Mouse (Mus musculus) midbrain, embryonic 13.5 days (tissue): ENCODE data around the gene Edc4. TPM values are rescaled to one million over a fixed set of nuclear protein-coding genes. Genes with fewer than 3 reads are reported as not detected.
A peak's percentile ranks its signal among the peaks of the same experiment; 100 is the strongest.

Experiments
- ATAC-seq: fragments of 200-750 bp; cut with Nextera tagmentation; 2 replicates; pipeline ENCODE4 v1.8.0; 2017; ENCODE audit warnings: mild to moderate bottlenecking, moderate TSS enrichment, moderate library complexity
- H3K27ac ChIP-seq: fragments of 300-500 bp; sonication (generic); 2 replicates; pipeline ENCODE4 v1.5.1; 2015; ENCODE audit warnings: inconsistent platforms, mild to moderate bottlenecking, moderate library complexity
- H3K27me3 ChIP-seq: fragments of 300-500 bp; sonication (generic); 2 replicates; pipeline ENCODE4 v1.6.1; 2015; ENCODE audit warnings: mild to moderate bottlenecking, inconsistent platforms
- H3K36me3 ChIP-seq: fragments of 300-500 bp; sonication (generic); 2 replicates; pipeline ENCODE4 v1.6.1; 2015; ENCODE audit warnings: mild to moderate bottlenecking, inconsistent platforms
- H3K4me1 ChIP-seq: fragments of 300-500 bp; sonication (generic); replicated peaks from 2 replicates; pipeline ENCODE4 v1.6.1; 2015; ENCODE audit warnings: inconsistent platforms
- H3K4me2 ChIP-seq: fragments of 300-500 bp; sonication (generic); replicated peaks from 2 replicates; pipeline ENCODE4 v1.6.1; 2015; ENCODE audit warnings: moderate library complexity, mild to moderate bottlenecking, inconsistent platforms
- H3K4me3 ChIP-seq: fragments of 300-500 bp; sonication (generic); replicated peaks from 2 replicates; pipeline ENCODE4 v1.5.1; 2015; ENCODE audit warnings: mild to moderate bottlenecking, inconsistent platforms
- H3K9ac ChIP-seq: fragments of 300-500 bp; sonication (generic); replicated peaks from 2 replicates; pipeline ENCODE4 v1.6.1; 2015; ENCODE audit warnings: mild to moderate bottlenecking, inconsistent platforms
- H3K9me3 ChIP-seq: fragments of 300-500 bp; sonication (generic); 2 replicates; pipeline ENCODE4 v1.6.1; 2016; ENCODE audit warnings: mild to moderate bottlenecking, inconsistent platforms
- WGBS: fragments of 180-500 bp; shearing (Covaris S2); methylation state at CpG from one replicate; pipeline ENCODE4 v1.1.7; 2015; 5-methylcytosine and 5-hydroxymethylcytosine counted together
- polyA plus RNA-seq: library from polyadenylated mRNA; unstranded; fragments of >200 nt; fragmentation: Nextera tagmentation; extraction: Ambion mirVana; gene quantifications from 2 replicates; pipeline ENCODE4 v1.2.1, GENCODE M21; 2015

The Edc4 gene
- polyA plus RNA-seq, 1 experiment from 2014 or later: 56.6 TPM

DNA sequence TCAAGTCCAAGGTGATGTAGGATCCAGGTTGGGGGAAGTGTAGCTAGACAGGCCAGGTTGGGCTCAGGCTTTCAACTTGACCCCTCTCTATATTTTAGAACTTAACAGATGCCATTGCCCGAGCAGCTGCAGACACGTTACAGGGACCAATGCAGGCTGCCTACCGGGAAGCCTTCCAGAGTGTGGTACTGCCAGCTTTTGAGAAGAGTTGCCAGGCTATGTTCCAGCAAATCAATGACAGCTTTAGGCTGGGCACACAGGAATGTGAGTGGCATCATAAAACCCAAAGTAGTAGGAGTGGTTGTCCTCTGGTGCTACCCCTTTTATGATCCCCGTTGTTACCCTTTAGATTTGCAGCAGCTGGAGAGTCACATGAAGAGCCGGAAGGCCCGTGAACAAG is 10.2 kb downstream of the Edc4 start:
- no peak overlapping the region for H3K4me2 ChIP-seq
- peaks cover 9% of the 10 kb centered on the region for H3K4me1 ChIP-seq
- H3K4me3 ChIP-seq: no peak overlapping the region
- 95% methylated on average over 6 of the region's 6 CpGs for WGBS
- H3K9me3 ChIP-seq: no peaks in the 10 kb centered on the region
- peaks cover 78% of the 10 kb centered on the region for H3K36me3 ChIP-seq
- H3K9ac ChIP-seq: no peak overlapping the region
- no peak overlapping the region for H3K27ac ChIP-seq
- no peaks in the 10 kb centered on the region for H3K27me3 ChIP-seq
- no peak for ATAC-seq

DNA sequence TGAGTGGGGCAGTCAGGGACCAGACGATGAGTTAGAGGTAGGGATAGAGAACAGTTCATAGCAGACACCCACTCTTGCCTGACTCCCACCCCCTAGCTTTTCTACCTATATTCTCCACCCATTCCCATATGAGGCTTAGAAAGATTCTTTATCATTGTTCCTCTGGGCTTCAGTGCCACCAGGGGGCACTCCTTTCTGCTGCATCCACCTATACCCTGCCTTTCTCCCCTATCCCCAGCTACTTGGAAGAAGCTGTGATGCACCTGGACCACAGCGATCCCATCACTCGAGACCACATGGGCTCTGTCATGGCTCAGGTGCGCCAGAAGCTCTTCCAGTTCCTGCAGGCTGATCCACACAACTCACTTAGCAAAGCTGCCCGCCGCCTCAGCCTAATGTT is 11.8 kb downstream of the Edc4 start:
- no peaks in the 10 kb centered on the region for H3K27me3 ChIP-seq
- no peak overlapping the region for H3K4me3 ChIP-seq
- H3K27ac ChIP-seq: no peak overlapping the region
- WGBS: 89% methylated on average over 6 of the region's 6 CpGs
- peak; percentile 32; the same call in 1 of the 2 replicates for ATAC-seq
- H3K9ac ChIP-seq: no peak overlapping the region
- no peaks in the 10 kb centered on the region for H3K9me3 ChIP-seq
- peaks cover 62% of the 10 kb centered on the region for H3K36me3 ChIP-seq
- H3K4me1 ChIP-seq: peaks cover 9% of the 10 kb centered on the region
- no peak overlapping the region for H3K4me2 ChIP-seq

DNA sequence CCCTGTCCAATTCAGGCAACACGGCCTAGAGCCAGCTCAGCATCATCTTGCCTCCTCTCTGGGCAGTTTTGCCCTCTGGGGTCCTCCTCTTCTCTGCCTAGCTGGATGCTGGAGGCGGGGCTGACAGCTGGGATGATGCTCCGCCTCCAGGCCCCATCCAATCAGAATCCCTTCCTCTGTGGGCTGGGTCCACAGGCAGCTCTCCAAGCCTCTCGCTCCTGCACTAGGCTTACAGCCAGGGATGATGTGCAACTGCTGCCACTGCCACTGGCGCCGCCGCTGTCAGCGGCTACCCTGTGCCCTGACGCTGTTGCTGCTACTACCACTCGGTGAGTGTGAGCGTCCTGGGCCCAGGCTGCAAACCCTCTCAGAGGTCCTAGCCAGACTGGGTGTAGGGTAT is 12.7 kb downstream of the Edc4 start, which contains the start of gene Nrn1l:
Nrn1l (plus strand) TSS at position 229 of the 400 bp plus-strand sequence.
- peak; percentile 91 for ATAC-seq
- no peak within 1 kb of the TSS for H3K4me3 ChIP-seq
- peaks cover 53% of the 10 kb centered on the region for H3K36me3 ChIP-seq
- no peaks in the 10 kb centered on the region for H3K9me3 ChIP-seq
- peak within 1 kb of the TSS; percentile 48 for H3K9ac ChIP-seq
- 5% methylated on average over 11 of the region's 11 CpGs for WGBS
- peak within 1 kb of the TSS; percentile 40 for H3K4me2 ChIP-seq
- peaks cover 9% of the 10 kb centered on the region for H3K4me1 ChIP-seq
- no peaks in the 10 kb centered on the region for H3K27me3 ChIP-seq
- peak within 1 kb of the TSS; percentile 11; the same call in 1 of the 2 replicates for H3K27ac ChIP-seq

DNA sequence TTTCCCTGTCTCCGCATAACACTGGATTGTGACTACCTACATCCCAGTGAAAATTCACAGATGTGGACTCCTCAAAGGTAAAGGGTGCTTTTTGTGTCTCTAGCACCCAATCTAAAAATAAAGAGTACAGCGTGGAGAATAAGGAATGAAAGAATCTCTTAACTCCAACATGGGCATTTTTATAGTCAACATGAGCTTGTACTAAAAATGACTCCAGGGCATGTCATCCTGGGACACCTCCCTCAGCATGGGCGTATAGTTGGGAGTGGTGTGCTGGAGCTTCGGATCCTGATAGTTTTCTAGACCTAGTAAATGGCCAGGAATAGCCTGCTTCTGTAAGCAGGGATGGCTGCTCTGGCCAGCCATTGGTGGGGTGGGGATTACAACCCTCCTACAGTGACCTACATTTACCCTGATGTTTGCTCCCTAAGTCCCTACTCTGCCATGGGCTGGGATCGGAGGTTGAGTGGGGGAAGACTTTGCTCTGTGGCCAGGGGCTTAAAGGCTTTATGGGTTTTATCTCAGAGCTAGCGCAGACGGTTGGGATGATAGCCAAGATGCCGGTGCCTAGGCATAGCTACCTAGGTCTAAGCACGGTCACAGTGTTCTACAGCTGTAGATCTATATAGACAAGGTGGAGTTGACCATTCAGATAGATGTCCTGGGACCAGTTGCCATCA is 17.3 kb downstream of the Edc4 start:
- H3K9ac ChIP-seq: no peak overlapping the region
- H3K27me3 ChIP-seq: no peaks in the 10 kb centered on the region
- H3K4me2 ChIP-seq: no peak overlapping the region
- H3K4me1 ChIP-seq: peaks cover 21% of the 10 kb centered on the region
- no peak for ATAC-seq
- H3K27ac ChIP-seq: no peak overlapping the region
- no peak overlapping the region for H3K4me3 ChIP-seq
- no peaks in the 10 kb centered on the region for H3K9me3 ChIP-seq
- H3K36me3 ChIP-seq: peaks cover 8% of the 10 kb centered on the region
- 82% methylated on average over 9 of the region's 9 CpGs for WGBS

DNA sequence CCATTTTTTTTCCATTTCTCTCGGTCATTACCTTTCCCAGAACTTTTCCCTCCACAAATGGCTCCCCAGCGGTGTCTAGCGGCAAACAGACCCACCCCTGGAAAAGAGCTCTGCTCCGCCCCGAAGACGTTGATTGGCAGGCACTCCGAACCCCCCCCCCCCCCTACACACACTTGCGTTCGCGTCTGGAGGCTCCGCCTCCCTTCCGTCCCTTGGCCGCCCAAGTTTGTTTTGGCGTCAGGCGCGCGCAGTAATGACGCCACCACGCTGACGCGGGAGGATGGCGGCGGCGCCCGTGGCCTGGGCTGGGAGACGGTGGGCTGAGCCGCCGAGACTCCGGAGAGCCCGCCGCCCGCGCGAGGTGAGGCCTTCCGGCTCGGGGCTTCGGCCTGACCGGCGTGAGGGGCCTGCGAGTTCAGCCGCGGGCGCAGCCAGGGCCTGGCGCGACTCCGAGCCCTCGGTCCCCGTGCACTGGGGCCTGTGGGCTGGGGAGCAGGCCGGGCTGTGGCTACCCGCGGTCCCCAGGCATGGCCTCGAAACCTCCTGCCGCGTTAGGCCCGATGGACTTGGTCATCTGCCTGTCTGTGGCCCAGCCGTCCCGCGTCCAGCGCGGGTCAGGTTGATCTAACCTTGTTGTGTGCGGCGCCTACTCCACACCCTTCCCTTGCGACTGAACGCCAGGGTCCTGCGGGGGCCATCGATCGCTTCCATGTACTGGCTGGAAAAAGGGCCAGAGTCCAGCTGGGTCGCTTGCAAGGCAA is 19.7 kb downstream of the Edc4 start, which contains the start of gene Pskh1:
Pskh1 (plus strand) TSS at position 262 of the 761 bp plus-strand sequence.
- Histone ChIP-seq H3K27me3 (no peaks in the 10 kb centered on the region), H3K36me3 (no peaks in the 10 kb centered on the region), H3K9ac (peak within 1 kb of the TSS; percentile 99), H3K9me3 (no peaks in the 10 kb centered on the region), H3K4me2 (peak within 1 kb of the TSS; percentile 86), H3K4me1 (peaks cover 11% of the 10 kb centered on the region), H3K27ac (peak within 1 kb of the TSS; percentile 90), H3K4me3 (peak within 1 kb of the TSS; percentile 92)
- peak; percentile 95 for ATAC-seq
- under 1% methylated on average over 65 of the region's 68 CpGs for WGBS

DNA sequence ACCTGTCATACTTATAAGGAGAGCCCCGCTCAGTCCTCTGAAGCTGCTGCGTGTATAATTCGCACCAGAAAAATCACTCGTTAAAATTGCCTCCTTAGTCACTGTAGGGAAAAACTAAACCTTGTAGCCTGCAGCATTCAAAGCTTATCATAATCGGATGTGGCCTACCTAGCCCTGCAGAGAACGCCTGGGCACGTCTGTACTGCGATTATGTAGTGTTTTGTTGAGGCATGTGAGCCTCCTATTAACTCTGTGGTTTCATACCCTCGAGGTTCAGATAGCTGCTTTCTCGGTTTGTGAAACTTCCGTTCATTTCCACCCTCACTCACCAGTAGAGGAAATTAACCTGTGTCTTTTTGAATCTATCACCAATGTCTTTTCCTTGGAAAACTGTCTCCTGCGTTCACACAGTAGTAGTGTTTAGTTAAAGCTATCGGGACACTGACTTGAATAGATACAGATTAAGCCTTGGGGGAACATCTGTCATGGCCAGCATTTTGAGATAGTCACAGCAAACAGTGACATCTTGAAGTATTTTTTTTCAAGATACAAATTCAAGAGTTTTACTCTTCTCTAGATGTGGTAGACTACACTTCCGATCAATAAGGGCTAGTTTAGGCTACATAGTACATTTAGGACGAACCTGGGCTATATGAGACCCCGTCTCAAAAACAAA is 20.4 kb downstream of the Edc4 start:
- peak overlapping the region; percentile 86 for H3K4me2 ChIP-seq
- H3K27me3 ChIP-seq: no peaks in the 10 kb centered on the region
- 42% methylated on average over 16 of the region's 16 CpGs for WGBS
- no peaks in the 10 kb centered on the region for H3K9me3 ChIP-seq
- H3K4me1 ChIP-seq: peaks cover 11% of the 10 kb centered on the region
- H3K36me3 ChIP-seq: no peaks in the 10 kb centered on the region
- peak overlapping the region; percentile 90 for H3K27ac ChIP-seq
- ATAC-seq: no peak
- peak overlapping the region; percentile 99 for H3K9ac ChIP-seq
- H3K4me3 ChIP-seq: peak overlapping the region; percentile 92

DNA sequence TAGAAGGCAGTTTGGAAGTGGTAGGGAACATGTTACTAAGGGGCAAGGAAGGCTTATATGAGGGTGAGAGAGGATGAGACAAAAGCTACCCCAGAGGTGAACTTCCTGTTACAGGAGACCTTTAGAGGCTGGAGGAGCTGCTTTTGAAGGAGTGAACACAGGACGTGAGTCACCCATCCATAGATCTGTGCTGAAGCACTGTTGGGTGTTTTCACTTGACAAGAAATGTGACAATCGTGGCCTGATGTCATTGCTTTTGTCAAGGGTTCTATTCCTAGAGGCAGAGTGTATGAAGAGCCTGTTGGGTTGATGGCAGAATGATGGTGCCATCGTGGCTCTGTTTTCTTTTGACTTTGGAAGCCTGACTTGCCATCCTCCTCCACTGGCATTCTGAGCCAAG is 38.7 kb downstream of the Edc4 start:
- H3K9me3 ChIP-seq: no peaks in the 10 kb centered on the region
- H3K4me2 ChIP-seq: no peak overlapping the region
- no peak for ATAC-seq
- H3K9ac ChIP-seq: no peak overlapping the region
- no peaks in the 10 kb centered on the region for H3K27me3 ChIP-seq
- 91% methylated on average over 3 of the region's 3 CpGs for WGBS
- no peak overlapping the region for H3K4me3 ChIP-seq
- peaks cover 35% of the 10 kb centered on the region for H3K36me3 ChIP-seq
- H3K4me1 ChIP-seq: no peaks in the 10 kb centered on the region
- no peak overlapping the region for H3K27ac ChIP-seq

DNA sequence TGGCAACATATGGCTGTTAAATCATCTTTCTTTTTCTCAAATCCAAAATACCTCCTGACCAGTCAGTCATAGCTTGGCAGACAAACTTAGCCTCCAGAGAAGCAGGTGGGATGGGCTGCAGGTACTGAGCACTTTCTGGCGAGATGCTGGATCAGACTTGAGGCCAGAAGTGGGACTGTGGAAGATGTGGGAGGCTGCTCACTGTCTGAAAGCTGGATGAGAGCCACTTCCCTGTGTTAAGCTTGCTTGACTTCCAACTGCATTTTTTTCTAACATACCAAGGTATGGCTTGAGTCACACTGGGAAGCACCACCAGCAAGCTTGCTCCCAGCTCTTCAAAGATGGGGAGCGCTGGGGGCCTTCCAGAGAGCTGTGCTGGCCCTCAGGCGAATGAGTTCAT is 44.4 kb downstream of the Edc4 start:
- 0 out of 2 replicates have a peak overlapping the region, but pooled peaks have one; percentile 28 for H3K9ac ChIP-seq
- ATAC-seq: no peak

DNA sequence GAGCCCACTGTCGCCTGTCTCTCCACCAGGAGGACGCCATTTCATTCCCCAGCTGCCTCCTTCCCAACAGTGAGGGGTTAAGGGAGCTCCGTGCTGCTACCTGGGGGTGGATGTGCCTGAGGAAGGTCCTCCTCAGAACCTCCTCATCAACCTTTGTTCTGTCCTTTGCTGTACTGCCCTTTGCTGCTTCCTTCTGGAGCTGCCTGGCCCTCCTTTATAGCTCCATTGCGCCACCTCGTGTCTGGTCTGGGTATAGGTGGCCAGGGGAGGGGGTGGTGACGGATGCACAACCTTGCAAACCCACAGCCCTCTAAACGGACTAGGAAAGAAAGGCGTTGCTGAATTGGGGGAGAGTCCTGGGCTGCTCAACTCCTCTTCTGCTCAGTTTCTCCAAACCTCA is 49.9 kb downstream of the Edc4 start:
- Histone ChIP-seq H3K4me3 (no peak overlapping the region), H3K9me3 (no peaks in the 10 kb centered on the region), H3K4me2 (no peak overlapping the region), H3K27me3 (no peaks in the 10 kb centered on the region), H3K36me3 (peaks cover 25% of the 10 kb centered on the region), H3K27ac (peak overlapping the region; percentile 80), H3K4me1 (peaks cover 7% of the 10 kb centered on the region), H3K9ac (peak overlapping the region; percentile 54)
- 13% methylated on average over 8 of the region's 8 CpGs for WGBS
- peak; percentile 82 for ATAC-seq

More for the DNA sequence above, 44.4 kb downstream of the Edc4 start:
- Histone ChIP-seq H3K27ac (no peak overlapping the region), H3K36me3 (0 out of 2 replicates have a peak, but pooled peaks cover 12% of the 10 kb centered on the region), H3K27me3 (no peaks in the 10 kb centered on the region), H3K4me3 (no peak overlapping the region), H3K4me2 (no peak overlapping the region), H3K9me3 (no peaks in the 10 kb centered on the region), H3K4me1 (peaks cover under 1% of the 10 kb centered on the region)
- WGBS: 79% methylated on average over 3 of the region's 3 CpGs

DNA sequence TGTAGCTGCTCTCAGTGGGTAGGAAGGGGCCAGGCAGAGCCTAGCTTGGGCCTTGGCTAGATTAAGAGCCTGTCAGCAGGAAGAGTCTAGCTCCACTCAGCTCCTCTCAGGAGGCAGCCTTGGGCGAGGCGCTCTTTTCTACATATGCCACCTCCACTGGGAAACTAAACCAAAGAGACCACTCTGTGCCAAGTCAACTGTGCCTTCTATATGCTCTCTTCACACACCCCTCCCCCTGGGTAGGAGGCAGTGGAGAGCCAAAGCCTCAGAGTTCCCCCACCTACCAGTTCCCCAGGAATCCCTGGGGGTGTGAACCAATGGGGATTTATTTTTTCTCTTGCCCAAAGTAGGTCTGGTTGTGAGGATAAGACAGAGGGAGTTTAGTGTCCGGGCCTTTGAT is 50.6 kb downstream of the Edc4 start:
- H3K36me3 ChIP-seq: peaks cover 25% of the 10 kb centered on the region
- no peaks in the 10 kb centered on the region for H3K27me3 ChIP-seq
- no peak overlapping the region for H3K9ac ChIP-seq
- no peak overlapping the region for H3K27ac ChIP-seq
- no peak overlapping the region for H3K4me2 ChIP-seq
- H3K9me3 ChIP-seq: no peaks in the 10 kb centered on the region
- H3K4me3 ChIP-seq: no peak overlapping the region
- H3K4me1 ChIP-seq: peaks cover 14% of the 10 kb centered on the region
- 96% methylated on average over 3 of the region's 3 CpGs for WGBS
- ATAC-seq: no peak

DNA sequence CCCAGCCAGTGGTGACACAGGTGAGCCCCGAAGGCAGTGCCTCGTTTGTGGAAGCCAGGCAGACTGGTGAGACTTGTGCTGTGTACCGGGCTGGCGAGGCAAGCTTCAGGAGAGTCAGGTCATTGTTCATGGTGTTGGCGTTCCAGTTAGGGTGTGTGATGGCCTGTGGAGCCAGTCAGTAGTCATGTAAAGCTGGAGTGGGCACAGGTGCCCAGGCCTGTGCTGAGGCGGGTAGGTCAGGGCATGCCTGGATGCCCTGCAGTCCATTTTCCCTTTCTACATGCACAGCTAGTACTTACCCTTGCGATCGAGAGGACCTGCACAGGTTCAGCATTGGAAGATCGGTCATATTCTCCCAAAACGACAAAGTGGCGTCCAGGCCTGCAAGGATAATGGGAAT is 51.8 kb downstream of the Edc4 start:
- H3K4me1 ChIP-seq: peaks cover 18% of the 10 kb centered on the region
- H3K4me3 ChIP-seq: no peak overlapping the region
- no peak overlapping the region for H3K9ac ChIP-seq
- no peaks in the 10 kb centered on the region for H3K27me3 ChIP-seq
- H3K9me3 ChIP-seq: no peaks in the 10 kb centered on the region
- 94% methylated on average over 11 of the region's 11 CpGs for WGBS
- ATAC-seq: no peak
- no peak overlapping the region for H3K4me2 ChIP-seq
- peaks cover 25% of the 10 kb centered on the region for H3K36me3 ChIP-seq
- no peak overlapping the region for H3K27ac ChIP-seq

DNA sequence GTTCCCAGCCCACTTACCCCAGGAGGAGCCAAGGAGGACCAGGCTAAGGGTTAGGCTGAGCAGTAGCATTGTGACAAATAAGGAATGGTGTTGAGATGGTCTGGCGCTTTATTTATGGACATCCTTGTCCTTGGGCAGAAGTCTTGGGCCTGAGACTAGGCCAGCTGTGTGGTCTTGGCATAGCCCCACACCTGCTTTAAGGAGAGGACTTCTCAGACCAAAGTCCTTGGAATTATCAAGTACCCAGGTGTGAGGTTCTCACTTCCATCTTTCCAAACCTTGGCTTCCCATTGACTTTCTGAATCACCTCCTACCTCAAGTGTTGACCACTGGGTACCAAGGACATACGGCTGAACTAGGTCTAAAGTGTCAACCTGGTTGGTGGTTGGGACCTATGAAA is 53.1 kb downstream of the Edc4 start, which contains the start of gene Ctrl:
Ctrl (minus strand) TSS at position 101 of the 400 bp plus-strand sequence.
- Histone ChIP-seq H3K9me3 (no peaks in the 10 kb centered on the region), H3K27ac (no peak within 1 kb of the TSS), H3K27me3 (no peaks in the 10 kb centered on the region), H3K9ac (no peak within 1 kb of the TSS), H3K4me3 (no peak within 1 kb of the TSS), H3K36me3 (peaks cover 25% of the 10 kb centered on the region), H3K4me2 (no peak within 1 kb of the TSS), H3K4me1 (peaks cover 25% of the 10 kb centered on the region)
- no peak for ATAC-seq
- 93% methylated on average over 2 of the region's 2 CpGs for WGBS
